Mouse (Mus musculus): ENCODE results near the gene St7. TPM values are rescaled to one million over a fixed set of nuclear protein-coding genes. Genes with fewer than 3 reads are reported as not detected.

Gene St7
- polyA plus RNA-seq, 1 experiment, result 20.0 TPM

DNA sequence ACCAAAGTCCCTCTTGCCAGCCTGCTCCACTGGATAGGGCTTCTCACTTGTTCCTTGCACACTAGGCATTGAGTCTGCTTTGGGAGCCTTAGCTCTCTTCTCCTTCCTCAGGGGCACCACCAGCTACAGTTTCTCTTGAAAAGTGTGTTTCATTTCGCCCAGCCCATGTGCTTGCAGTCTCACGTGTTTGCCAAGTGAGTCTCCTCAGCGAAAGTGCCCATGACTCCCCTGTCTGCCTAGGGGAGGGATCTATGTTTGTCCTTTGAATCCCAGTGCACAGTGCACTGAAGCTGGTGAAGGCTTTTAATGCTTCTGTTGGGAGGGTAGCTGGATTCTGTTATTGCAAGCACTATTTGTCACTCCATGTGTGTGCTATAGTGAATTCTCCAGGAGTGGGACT is 79.8 kb downstream of the St7 start:
- no peak for TF ChIP-seq POLR2A (IDR thresholded peaks at IDR 0.05; ENCODE audit: low read depth, low read length)
- TF ChIP-seq CTCF (IDR thresholded peaks at IDR 0.05; ENCODE audit: borderline replicate concordance, insufficient read depth, low read length), result no peak
- H3K27ac ChIP-seq (ENCODE audit: insufficient read depth, low read length), result no peak overlapping the region
- H3K4me1 ChIP-seq (ENCODE audit: control insufficient read depth, insufficient read depth, low read length), result peaks cover 13% of the 10 kb centered on the region
- H3K4me3 ChIP-seq (ENCODE audit: insufficient read depth, low read length), result no peak overlapping the region

DNA sequence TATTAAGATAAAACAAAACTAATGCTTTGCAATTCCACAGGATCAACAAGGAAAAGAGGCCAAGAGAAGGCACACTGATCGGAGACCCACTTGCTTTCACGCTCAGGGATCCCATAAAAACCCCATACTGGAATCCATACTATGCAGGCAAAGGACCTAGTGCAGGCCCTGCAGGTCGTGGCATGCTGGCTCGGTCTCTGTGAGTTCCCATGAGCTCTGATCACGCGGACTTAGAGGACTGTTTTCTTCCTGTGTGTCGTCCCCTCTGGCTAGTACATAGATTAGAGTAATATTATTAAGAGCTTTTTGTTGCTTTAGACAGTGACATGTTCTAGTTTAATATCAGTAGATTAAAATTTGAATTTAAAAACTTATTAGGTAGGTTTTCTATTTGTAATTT is 83.3 kb downstream of the St7 start:
- H3K4me1 ChIP-seq (ENCODE audit: control insufficient read depth, insufficient read depth, low read length), result peaks cover 7% of the 10 kb centered on the region
- no peak overlapping the region for H3K27ac ChIP-seq (ENCODE audit: insufficient read depth, low read length)
- no peak overlapping the region for H3K4me3 ChIP-seq (ENCODE audit: insufficient read depth, low read length)
- TF ChIP-seq POLR2A (IDR thresholded peaks at IDR 0.05; ENCODE audit: low read depth, low read length) (no peak), CTCF (IDR thresholded peaks at IDR 0.05; ENCODE audit: borderline replicate concordance, insufficient read depth, low read length) (no peak)

DNA sequence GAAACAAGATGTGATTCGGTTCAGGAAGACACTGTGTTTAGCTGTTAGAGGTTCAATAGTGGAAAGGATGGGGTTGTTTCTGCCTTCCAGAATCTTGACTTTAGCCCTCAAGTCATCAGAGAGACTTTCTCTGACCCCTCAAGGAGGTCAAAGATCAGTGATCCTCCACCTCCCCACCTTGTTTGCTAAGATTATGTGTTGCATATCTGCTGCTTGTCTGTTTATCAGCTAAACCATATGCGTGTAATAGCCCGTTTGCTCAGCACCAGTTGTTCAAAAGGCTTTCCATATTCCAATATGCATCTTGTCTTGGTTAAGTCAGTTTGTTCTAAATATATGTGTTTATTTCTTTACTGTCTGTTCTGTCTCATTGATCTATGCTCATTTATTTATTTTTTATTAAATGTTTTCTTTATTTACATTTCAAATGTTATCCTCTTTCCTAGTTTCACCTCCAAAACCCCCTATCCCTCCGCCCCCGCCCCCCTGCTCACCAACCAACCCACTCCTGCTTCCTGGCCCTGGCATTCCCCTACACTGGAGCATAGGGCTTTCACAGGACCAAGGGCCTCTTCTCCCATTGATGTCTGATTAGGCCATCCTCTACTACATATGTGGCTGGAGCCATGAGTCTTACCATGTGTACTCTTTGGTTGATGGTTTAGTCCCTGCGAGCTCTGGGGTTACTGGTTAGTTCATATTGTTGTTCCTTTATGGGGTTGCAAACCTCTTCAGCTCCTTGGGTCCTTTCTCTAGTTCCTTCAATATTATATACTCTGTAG is 84.5 kb downstream of the St7 start:
- Histone ChIP-seq H3K4me3 (ENCODE audit: insufficient read depth, low read length) (no peak overlapping the region), H3K27ac (ENCODE audit: insufficient read depth, low read length) (no peak overlapping the region), H3K4me1 (ENCODE audit: control insufficient read depth, insufficient read depth, low read length) (peaks cover 4% of the 10 kb centered on the region)
- TF ChIP-seq POLR2A (IDR thresholded peaks at IDR 0.05; ENCODE audit: low read depth, low read length) (no peak), CTCF (IDR thresholded peaks at IDR 0.05; ENCODE audit: borderline replicate concordance, insufficient read depth, low read length) (no peak)

DNA sequence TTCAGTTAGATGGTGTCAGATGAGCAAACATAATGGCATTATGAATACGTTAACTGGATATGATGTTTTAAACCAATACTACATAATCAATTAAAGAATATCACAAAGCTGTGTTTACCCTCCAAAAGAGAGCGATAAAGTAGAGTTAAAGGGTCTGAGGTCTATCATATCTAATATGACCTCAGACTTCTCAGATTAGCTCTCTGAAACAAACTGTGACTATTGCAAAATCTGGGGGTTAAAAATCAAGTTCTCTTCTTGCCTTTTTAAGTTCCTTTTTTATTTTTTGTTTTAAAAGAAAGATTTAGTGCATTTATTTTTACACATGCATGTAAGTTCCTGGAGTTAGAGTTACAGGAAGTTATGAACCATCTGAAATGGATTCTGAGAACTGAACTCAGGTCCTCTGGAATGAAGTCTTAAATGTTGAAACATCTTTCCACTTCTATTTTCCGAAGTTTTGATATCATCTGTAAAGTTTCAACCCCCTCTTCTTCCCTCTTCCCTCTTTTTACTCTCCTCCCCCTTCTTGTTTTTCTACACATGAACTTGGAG is 86.0 kb downstream of the St7 start:
- Histone ChIP-seq H3K4me1 (ENCODE audit: control insufficient read depth, insufficient read depth, low read length) (0 out of 2 replicates have a peak, but pooled peaks cover 2% of the 10 kb centered on the region), H3K27ac (ENCODE audit: insufficient read depth, low read length) (no peak overlapping the region), H3K4me3 (ENCODE audit: insufficient read depth, low read length) (no peak overlapping the region)
- TF ChIP-seq POLR2A (IDR thresholded peaks at IDR 0.05; ENCODE audit: low read depth, low read length), result no peak
- TF ChIP-seq CTCF (IDR thresholded peaks at IDR 0.05; ENCODE audit: borderline replicate concordance, insufficient read depth, low read length), result no peak

DNA sequence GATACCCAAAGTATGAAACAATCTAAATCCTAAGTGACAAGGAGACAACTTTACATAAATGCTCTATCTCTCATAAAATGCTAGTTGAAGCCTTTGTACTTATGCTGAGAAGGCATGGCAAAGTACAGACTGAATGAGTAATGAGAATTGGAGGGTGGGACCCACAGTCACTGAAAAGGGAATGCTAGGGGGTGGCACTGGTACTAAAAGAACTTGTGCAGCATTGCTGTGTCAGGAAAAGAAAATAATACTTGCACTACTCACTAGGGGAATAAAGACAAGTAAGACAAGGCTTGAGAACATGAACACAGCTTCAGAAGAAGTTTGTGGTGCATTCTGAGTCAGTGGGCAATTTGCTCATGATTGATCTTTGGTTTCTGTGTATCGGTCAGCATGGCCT is 90.8 kb downstream of the St7 start:
- H3K27ac ChIP-seq (ENCODE audit: insufficient read depth, low read length), result no peak overlapping the region
- no peak overlapping the region for H3K4me3 ChIP-seq (ENCODE audit: insufficient read depth, low read length)
- 0 out of 2 replicates have a peak, but pooled peaks cover 2% of the 10 kb centered on the region for H3K4me1 ChIP-seq (ENCODE audit: control insufficient read depth, insufficient read depth, low read length)
- no peak for TF ChIP-seq POLR2A (IDR thresholded peaks at IDR 0.05; ENCODE audit: low read depth, low read length)
- no peak for TF ChIP-seq CTCF (IDR thresholded peaks at IDR 0.05; ENCODE audit: borderline replicate concordance, insufficient read depth, low read length)

DNA sequence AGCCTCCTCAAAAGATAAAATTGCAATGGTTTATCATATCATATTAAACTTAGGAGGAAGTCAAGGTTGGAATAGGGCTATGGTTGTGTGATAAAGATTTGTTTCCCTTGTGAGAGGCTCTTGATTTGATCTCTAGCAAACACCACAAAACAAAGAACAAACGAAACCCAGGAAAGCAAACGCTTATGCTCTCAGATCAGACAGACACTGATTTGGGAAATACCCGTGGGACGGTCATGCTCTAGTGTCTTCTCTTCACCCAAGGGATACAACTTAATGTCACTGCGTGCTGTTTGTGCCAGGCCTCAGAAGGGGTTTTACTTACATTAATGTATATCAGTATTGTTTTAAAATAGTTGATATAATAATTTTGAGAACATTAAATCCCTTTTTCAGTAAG is 91.8 kb downstream of the St7 start:
- TF ChIP-seq CTCF (IDR thresholded peaks at IDR 0.05; ENCODE audit: borderline replicate concordance, insufficient read depth, low read length), result no peak
- TF ChIP-seq POLR2A (IDR thresholded peaks at IDR 0.05; ENCODE audit: low read depth, low read length), result no peak
- 0 out of 2 replicates have a peak, but pooled peaks cover 2% of the 10 kb centered on the region for H3K4me1 ChIP-seq (ENCODE audit: control insufficient read depth, insufficient read depth, low read length)
- H3K4me3 ChIP-seq (ENCODE audit: insufficient read depth, low read length), result no peak overlapping the region
- H3K27ac ChIP-seq (ENCODE audit: insufficient read depth, low read length), result no peak overlapping the region

DNA sequence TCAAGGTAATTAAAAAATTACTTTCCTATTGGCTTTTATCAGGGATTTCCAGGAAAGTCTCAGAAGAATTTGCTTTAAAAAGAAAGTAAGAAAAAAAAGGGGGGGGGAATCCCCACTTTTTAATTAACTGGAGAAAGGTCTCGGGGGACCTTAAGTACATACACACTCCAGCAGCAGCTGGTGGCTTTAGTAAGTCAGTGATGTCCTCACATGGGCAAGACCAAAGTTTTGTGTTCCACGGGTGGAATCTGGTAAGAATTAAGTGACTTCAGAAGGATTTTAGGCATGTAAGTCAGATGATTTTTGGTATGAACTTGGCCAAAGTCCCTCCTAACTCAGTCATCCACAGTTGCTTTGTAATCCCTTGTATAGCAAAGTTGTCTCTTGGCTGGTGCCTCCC is 92.5 kb downstream of the St7 start:
- Histone ChIP-seq H3K27ac (ENCODE audit: insufficient read depth, low read length) (peak overlapping the region; percentile 34; the same call in 1 of the 2 replicates), H3K4me1 (ENCODE audit: control insufficient read depth, insufficient read depth, low read length) (0 out of 2 replicates have a peak, but pooled peaks cover 2% of the 10 kb centered on the region), H3K4me3 (ENCODE audit: insufficient read depth, low read length) (no peak overlapping the region)
- no peak for TF ChIP-seq POLR2A (IDR thresholded peaks at IDR 0.05; ENCODE audit: low read depth, low read length)

DNA sequence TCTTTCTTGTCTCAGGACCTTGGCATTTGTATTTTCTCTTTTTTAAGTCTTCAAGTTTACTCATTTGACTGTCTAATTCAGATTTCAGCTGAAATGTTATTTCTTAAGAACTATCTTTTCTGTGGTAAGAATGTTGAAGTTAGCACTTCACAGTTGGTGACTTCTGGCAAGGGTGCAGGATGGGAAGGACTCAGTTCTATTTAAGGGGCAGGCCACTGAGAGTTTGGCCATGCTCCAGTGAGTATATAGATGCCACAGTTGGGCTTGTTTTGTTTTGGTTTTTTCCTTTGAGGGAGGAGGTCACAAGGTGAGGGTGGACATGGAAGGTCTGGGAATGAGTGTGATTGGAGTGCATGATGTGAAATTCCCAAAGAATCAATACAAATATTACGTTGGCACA is 95.1 kb downstream of the St7 start:
- Histone ChIP-seq H3K4me1 (ENCODE audit: control insufficient read depth, insufficient read depth, low read length) (0 out of 2 replicates have a peak, but pooled peaks cover 2% of the 10 kb centered on the region), H3K27ac (ENCODE audit: insufficient read depth, low read length) (no peak overlapping the region), H3K4me3 (ENCODE audit: insufficient read depth, low read length) (no peak overlapping the region)
- TF ChIP-seq POLR2A (IDR thresholded peaks at IDR 0.05; ENCODE audit: low read depth, low read length) (no peak), CTCF (IDR thresholded peaks at IDR 0.05; ENCODE audit: borderline replicate concordance, insufficient read depth, low read length) (no peak)

DNA sequence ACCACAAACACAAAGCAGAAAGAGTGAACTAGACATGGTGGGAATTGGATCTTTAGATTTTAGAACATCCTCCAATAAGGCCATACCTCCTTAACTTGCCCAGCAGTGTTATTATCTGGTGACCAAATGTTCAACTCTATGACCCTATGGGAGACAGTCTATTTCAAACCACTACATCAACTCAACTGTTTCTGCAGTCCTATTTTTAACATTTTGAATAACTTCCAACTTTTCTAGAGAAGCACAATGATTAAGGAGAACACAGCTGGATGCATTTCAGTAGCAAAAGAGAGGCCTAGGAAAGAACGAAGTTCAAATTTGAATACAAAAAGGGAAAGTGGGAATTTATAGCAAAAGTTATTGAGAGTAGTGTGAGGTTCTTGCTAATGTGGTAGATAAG is 97.5 kb downstream of the St7 start:
- TF ChIP-seq CTCF (IDR thresholded peaks at IDR 0.05; ENCODE audit: borderline replicate concordance, insufficient read depth, low read length) (no peak), POLR2A (IDR thresholded peaks at IDR 0.05; ENCODE audit: low read depth, low read length) (no peak)
- Histone ChIP-seq H3K4me1 (ENCODE audit: control insufficient read depth, insufficient read depth, low read length) (no peaks in the 10 kb centered on the region), H3K4me3 (ENCODE audit: insufficient read depth, low read length) (no peak overlapping the region), H3K27ac (ENCODE audit: insufficient read depth, low read length) (no peak overlapping the region)

DNA sequence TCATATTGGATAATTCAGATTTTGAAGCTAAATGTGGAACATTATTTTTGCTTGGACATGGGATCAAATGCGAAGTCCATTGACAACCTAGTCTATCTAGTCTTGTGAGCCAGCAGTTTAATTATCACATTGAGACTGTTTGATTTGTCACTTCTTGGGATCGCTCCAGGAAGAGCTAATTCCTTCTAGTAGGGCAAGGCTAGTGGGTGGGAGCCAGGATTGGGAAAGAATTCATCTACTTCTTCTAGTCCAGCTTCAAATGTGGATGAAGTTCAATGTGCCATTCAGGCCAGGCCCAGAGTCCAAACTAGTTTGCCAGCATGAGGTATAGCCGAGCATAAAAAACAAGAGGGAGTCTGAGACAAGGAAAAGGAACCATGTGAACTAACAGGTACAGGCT is 100.7 kb downstream of the St7 start:
- H3K27ac ChIP-seq (ENCODE audit: insufficient read depth, low read length), result no peak overlapping the region
- H3K4me3 ChIP-seq (ENCODE audit: insufficient read depth, low read length), result no peak overlapping the region
- H3K4me1 ChIP-seq (ENCODE audit: control insufficient read depth, insufficient read depth, low read length), result no peaks in the 10 kb centered on the region
- TF ChIP-seq CTCF (IDR thresholded peaks at IDR 0.05; ENCODE audit: borderline replicate concordance, insufficient read depth, low read length) (no peak), POLR2A (IDR thresholded peaks at IDR 0.05; ENCODE audit: low read depth, low read length) (no peak)

Measured in embryonic fibroblast, embryonic 13.5 days (primary cell).